Comparison of ENCODE assay signal across 12 mouse cellular contexts in genomic region chr9:67077266-67077657, GRCm38 (mm10). TPM values are rescaled to one million over a fixed set of nuclear protein-coding genes. Genes with fewer than 3 reads are reported as not detected.
DNase-seq lines count a peak whose midpoint lies in the region; ATAC-seq lines count a peak whose summit lies in the region.
"Had no signal": no experiment of that assay in that cellular context is flagged by ENCODE, and none has a peak within 500 bp of the region (broad histone marks: within the 10 kb centered on the region; RNA-seq: fewer than 3 reads in every experiment).

No protein-coding gene starts in this region.

- 0 out of 2 replicates have a peak overlapping the region, but pooled peaks have one; percentile 51 for H3K27ac ChIP-seq in forebrain, embryonic 10.5 days
- H3K27ac ChIP-seq in forebrain, embryonic 12.5 days: no peak overlapping the region
- no peak overlapping the region for H3K27ac ChIP-seq in liver, embryonic 11.5 days (ENCODE audit: low read depth, low read length)
- peak overlapping the region; percentile 70 for H3K27ac ChIP-seq in intestine, embryonic 15.5 days
- peak overlapping the region; percentile 93; the same call in 1 of the 2 replicates for H3K27ac ChIP-seq in stomach, embryonic 16.5 days (ENCODE audit: low read length)
- no peak overlapping the region for H3K27ac ChIP-seq in forebrain, embryonic 14.5 days (ENCODE audit: low read depth, low read length)
- H3K27ac ChIP-seq: hindbrain, postnatal 0 days had no signal

- ATAC-seq in forebrain, embryonic 12.5 days (ENCODE audit: low FRiP score): no peak
- no peak for ATAC-seq in liver, embryonic 11.5 days (replicated peaks; ENCODE audit: low FRiP score)
- ATAC-seq in intestine, embryonic 15.5 days: no peak
- no peak for ATAC-seq in stomach, embryonic 16.5 days (ENCODE audit: insufficient read depth, low FRiP score)
- ATAC-seq in forebrain, embryonic 14.5 days: no peak
- ATAC-seq: hindbrain, postnatal 0 days had no signal

- H3K27me3 ChIP-seq in forebrain, embryonic 10.5 days (ENCODE audit: poor library complexity, severe bottlenecking): no peaks in the 10 kb centered on the region
- H3K27me3 ChIP-seq in forebrain, embryonic 12.5 days: no peaks in the 10 kb centered on the region
- no peaks in the 10 kb centered on the region for H3K27me3 ChIP-seq in liver, embryonic 11.5 days (replicated peaks; ENCODE audit: control insufficient read depth, insufficient read depth, low read length)
- no peaks in the 10 kb centered on the region for H3K27me3 ChIP-seq in intestine, embryonic 15.5 days (replicated peaks)
- no peaks in the 10 kb centered on the region for H3K27me3 ChIP-seq in stomach, embryonic 16.5 days (ENCODE audit: control insufficient read depth, insufficient read depth, low read length)
- no peaks in the 10 kb centered on the region for H3K27me3 ChIP-seq in forebrain, embryonic 14.5 days (replicated peaks; ENCODE audit: control insufficient read depth, insufficient read depth, low read length)
- H3K27me3 ChIP-seq: limb, embryonic 15.5 days had no signal

- no peaks in the 10 kb centered on the region for H3K36me3 ChIP-seq in forebrain, embryonic 10.5 days (replicated peaks)
- H3K36me3 ChIP-seq in forebrain, embryonic 12.5 days (replicated peaks): no peaks in the 10 kb centered on the region
- no peaks in the 10 kb centered on the region for H3K36me3 ChIP-seq in liver, embryonic 11.5 days (ENCODE audit: control insufficient read depth, insufficient read depth, low read length)
- no peaks in the 10 kb centered on the region for H3K36me3 ChIP-seq in intestine, embryonic 15.5 days
- no peaks in the 10 kb centered on the region for H3K36me3 ChIP-seq in stomach, embryonic 16.5 days (ENCODE audit: control insufficient read depth, insufficient read depth, low read length)
- H3K36me3 ChIP-seq in forebrain, embryonic 14.5 days (ENCODE audit: control insufficient read depth, insufficient read depth, low read length): no peaks in the 10 kb centered on the region
- H3K36me3 ChIP-seq: limb, embryonic 15.5 days had no signal

- no peaks in the 10 kb centered on the region for H3K9me3 ChIP-seq in forebrain, embryonic 10.5 days
- H3K9me3 ChIP-seq in forebrain, embryonic 12.5 days: no peaks in the 10 kb centered on the region
- no peaks in the 10 kb centered on the region for H3K9me3 ChIP-seq in liver, embryonic 11.5 days (ENCODE audit: control insufficient read depth, low read length)
- H3K9me3 ChIP-seq in intestine, embryonic 15.5 days: no peaks in the 10 kb centered on the region
- no peaks in the 10 kb centered on the region for H3K9me3 ChIP-seq in stomach, embryonic 16.5 days (replicated peaks; ENCODE audit: control insufficient read depth, low read length)
- H3K9me3 ChIP-seq in forebrain, embryonic 14.5 days (replicated peaks; ENCODE audit: control insufficient read depth, low read length): no peaks in the 10 kb centered on the region
- H3K9me3 ChIP-seq: limb, embryonic 15.5 days; megakaryocyte, embryonic 14.5 days had no signal

- no peak for DNase-seq in forebrain, embryonic 10.5 days (ENCODE audit: extremely low spot score, low spot score)
- no peak for DNase-seq in liver, embryonic 11.5 days (ENCODE audit: low spot score)
- DNase-seq in liver: no peak
- no peak for DNase-seq in left cerebral cortex, postnatal 25 days (ENCODE audit: low spot score in 2 of 2)
- DNase-seq in forebrain, embryonic 14.5 days (ENCODE audit: low spot score): no peak
- DNase-seq: cerebellum, postnatal 14 days had no signal

- H3K4me3 ChIP-seq in forebrain, embryonic 10.5 days: no peak overlapping the region
- H3K4me3 ChIP-seq in forebrain, embryonic 12.5 days (replicated peaks): no peak overlapping the region
- H3K4me3 ChIP-seq in liver, embryonic 11.5 days (ENCODE audit: low read depth, low read length): no peak overlapping the region
- no peak overlapping the region for H3K4me3 ChIP-seq in intestine, embryonic 15.5 days (replicated peaks)
- H3K4me3 ChIP-seq in stomach, embryonic 16.5 days (replicated peaks; ENCODE audit: low read length): no peak overlapping the region
- H3K4me3 ChIP-seq in forebrain, embryonic 14.5 days (ENCODE audit: low read depth, low read length): no peak overlapping the region
- H3K4me3 ChIP-seq: limb, embryonic 15.5 days; megakaryocyte, embryonic 14.5 days had no signal

- H3K4me1 ChIP-seq in forebrain, embryonic 10.5 days: peaks cover 28% of the 10 kb centered on the region
- peaks cover 14% of the 10 kb centered on the region for H3K4me1 ChIP-seq in forebrain, embryonic 12.5 days
- peaks cover 11% of the 10 kb centered on the region for H3K4me1 ChIP-seq in liver, embryonic 11.5 days (replicated peaks; ENCODE audit: control insufficient read depth, insufficient read depth, low read length)
- peaks cover 22% of the 10 kb centered on the region for H3K4me1 ChIP-seq in intestine, embryonic 15.5 days (replicated peaks)
- H3K4me1 ChIP-seq in stomach, embryonic 16.5 days (ENCODE audit: control insufficient read depth, insufficient read depth, low read length): peaks cover 25% of the 10 kb centered on the region
- H3K4me1 ChIP-seq in forebrain, embryonic 14.5 days (ENCODE audit: control insufficient read depth, insufficient read depth, low read length): no peaks in the 10 kb centered on the region

- no peak overlapping the region for H3K9ac ChIP-seq in forebrain, embryonic 12.5 days
- no peak overlapping the region for H3K9ac ChIP-seq in liver, embryonic 11.5 days (ENCODE audit: low read depth, low read length)
- no peak overlapping the region for H3K9ac ChIP-seq in intestine, embryonic 15.5 days
- 0 out of 2 replicates have a peak overlapping the region, but pooled peaks have one; percentile 28 for H3K9ac ChIP-seq in stomach, embryonic 16.5 days (ENCODE audit: low read length)
- H3K9ac ChIP-seq in forebrain, embryonic 14.5 days (ENCODE audit: low read length): no peak overlapping the region
- H3K9ac ChIP-seq: limb, embryonic 15.5 days had no signal

- intact Hi-C loops in left cerebral cortex, postnatal 25 days (cut with DNase I): no loop called here

- no peak overlapping the region for H3K4me2 ChIP-seq in forebrain, embryonic 12.5 days
- peak overlapping the region; percentile 35; the same call in 1 of the 2 replicates for H3K4me2 ChIP-seq in liver, embryonic 11.5 days
- H3K4me2 ChIP-seq in intestine, embryonic 15.5 days (replicated peaks): no peak overlapping the region
- no peak overlapping the region for H3K4me2 ChIP-seq in stomach, embryonic 16.5 days (ENCODE audit: low read depth, low read length)
- no peak overlapping the region for H3K4me2 ChIP-seq in forebrain, embryonic 14.5 days (ENCODE audit: low read length)
- H3K4me2 ChIP-seq: limb, embryonic 15.5 days had no signal

- 76% methylated on average over 7 of the region's 7 CpGs for WGBS in forebrain, embryonic 10.5 days
- WGBS in forebrain, embryonic 12.5 days: 69% methylated on average over 7 of the region's 7 CpGs
- 40% methylated on average over 7 of the region's 7 CpGs for WGBS in liver, embryonic 11.5 days
- WGBS in intestine, embryonic 15.5 days: 49% methylated on average over 7 of the region's 7 CpGs
- WGBS in stomach, embryonic 16.5 days: 52% methylated on average over 7 of the region's 7 CpGs
- WGBS in forebrain, embryonic 14.5 days: 69% methylated on average over 7 of the region's 7 CpGs

RNA-seq across cellular contexts. Expression of gene Tpm1, which starts 28.1 kb away (rescaled TPM):
- polyA plus RNA-seq in forebrain, embryonic 10.5 days (2016; fragmentation: Nextera tagmentation; extraction: Ambion mirVana): 334 and 342 TPM in 2 replicates
- polyA plus RNA-seq in forebrain, embryonic 12.5 days (2016; fragmentation: Nextera tagmentation; extraction: Ambion mirVana): 218 and 280 TPM in 2 replicates
- 378 and 420 TPM in 2 replicates for polyA plus RNA-seq in liver, embryonic 11.5 days (2014; fragmentation: Nextera tagmentation; extraction: Ambion mirVana)
- polyA plus RNA-seq in intestine, embryonic 15.5 days (2015; fragmentation: Nextera tagmentation; extraction: Ambion mirVana): 994 and 1,099 TPM in 2 replicates
- polyA plus RNA-seq in stomach, embryonic 16.5 days (2015; fragmentation: Nextera tagmentation; extraction: Ambion mirVana): 1,286 and 1,473 TPM in 2 replicates
- total RNA-seq in left cerebral cortex, postnatal 25 days (2021): 100 to 1,000 TPM; 228 to 236 TPM
- 104 and 126 TPM in 2 replicates for polyA plus RNA-seq in forebrain, embryonic 14.5 days (2014; fragmentation: Nextera tagmentation; extraction: Ambion mirVana)

Comparison
In these comparisons a context has a peak if more than half of its experiments do, and no peak if none do; other contexts are left out.
1. H3K27ac ChIP-seq: peak in forebrain, embryonic 10.5 days (single experiment), intestine, embryonic 15.5 days (single experiment) and stomach, embryonic 16.5 days (single experiment); none in forebrain, embryonic 12.5 days (single experiment), liver, embryonic 11.5 days (single experiment) and forebrain, embryonic 14.5 days (single experiment).